Mouse (Mus musculus) erythroblast, embryonic 14.5 days (primary cell): ENCODE results near the gene Arl16.

Experiments
- GATA1 ChIP-seq: IDR thresholded peaks from 2 replicates; pipeline ENCODE4 v1.6.1; 2012; ENCODE audit warnings: low read length, inconsistent platforms, mixed read lengths
- TAL1 ChIP-seq: IDR thresholded peaks from 3 replicates; pipeline ENCODE4 v1.6.1; 2012; ENCODE audit warnings: low read length, inconsistent platforms, mixed read lengths

GRCm38 (mm10) chr11:120484265-120484981 is 17.0 kb upstream of the Arl16 start, which contains the start of gene Mrpl12:
- TF ChIP-seq GATA1 (no peak), TAL1 (no peak)
